Mouse (Mus musculus): ENCODE results near the gene Togaram2.
"Not testable (repeated sequence)": the region's sequence is repeated elsewhere in the genome, so short reads cannot be mapped to it uniquely, and the experiment has no call there.

The Togaram2 gene

DNA sequence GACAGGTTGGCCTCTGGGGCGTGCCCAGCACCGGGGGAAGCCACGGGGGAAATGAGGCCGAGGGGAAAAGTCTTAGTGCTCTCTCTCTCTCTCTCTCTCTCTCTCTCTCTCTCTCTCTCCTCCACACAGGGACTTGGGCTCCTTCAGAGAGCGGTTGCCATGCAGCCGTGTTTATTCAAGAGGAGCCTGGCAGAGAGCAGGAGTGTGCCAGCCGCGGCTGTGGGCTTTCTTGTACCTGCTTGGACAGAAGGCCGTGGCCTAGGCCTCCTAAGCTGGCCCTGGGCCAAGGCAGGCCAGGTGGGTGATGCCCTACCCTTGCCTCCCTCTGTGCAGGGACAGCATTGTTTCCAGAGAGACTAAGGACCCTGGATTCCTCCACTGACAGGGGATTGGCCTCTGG lies at the start of gene Togaram2:
Gene Togaram2 (plus strand): TSS at position 170 of the 400 bp plus-strand sequence.
- no peak for DNase-seq

- DNase-seq: no peak
Measured at GRCm38 (mm10) chr17:71631806-71632205, 41.3 kb upstream of the Togaram2 start.

DNA sequence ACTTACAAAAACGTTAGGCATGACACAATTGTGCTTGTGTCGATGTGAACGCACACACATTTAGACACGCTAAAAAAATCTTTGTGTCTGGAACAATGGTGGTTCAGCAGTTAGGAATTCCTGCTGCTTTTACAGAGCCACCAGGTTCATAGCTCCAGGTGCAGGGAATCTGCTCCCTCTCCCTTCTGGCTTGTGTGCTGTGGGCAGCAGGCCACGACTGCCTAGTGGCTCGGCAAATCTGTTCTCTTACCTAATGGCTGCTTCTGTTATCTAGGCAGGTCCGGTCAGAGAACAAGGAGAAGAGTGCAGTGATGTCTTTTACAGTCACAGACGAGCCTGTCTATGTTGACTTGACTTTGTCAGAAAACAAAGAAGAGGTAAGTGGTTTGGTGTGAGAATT lies 39.7 kb upstream of the Togaram2 start:
- DNase-seq: no peak

GRCm38 (mm10) chr17:71636786-71637185 lies 36.3 kb upstream of the Togaram2 start:
- no peak for DNase-seq

DNA sequence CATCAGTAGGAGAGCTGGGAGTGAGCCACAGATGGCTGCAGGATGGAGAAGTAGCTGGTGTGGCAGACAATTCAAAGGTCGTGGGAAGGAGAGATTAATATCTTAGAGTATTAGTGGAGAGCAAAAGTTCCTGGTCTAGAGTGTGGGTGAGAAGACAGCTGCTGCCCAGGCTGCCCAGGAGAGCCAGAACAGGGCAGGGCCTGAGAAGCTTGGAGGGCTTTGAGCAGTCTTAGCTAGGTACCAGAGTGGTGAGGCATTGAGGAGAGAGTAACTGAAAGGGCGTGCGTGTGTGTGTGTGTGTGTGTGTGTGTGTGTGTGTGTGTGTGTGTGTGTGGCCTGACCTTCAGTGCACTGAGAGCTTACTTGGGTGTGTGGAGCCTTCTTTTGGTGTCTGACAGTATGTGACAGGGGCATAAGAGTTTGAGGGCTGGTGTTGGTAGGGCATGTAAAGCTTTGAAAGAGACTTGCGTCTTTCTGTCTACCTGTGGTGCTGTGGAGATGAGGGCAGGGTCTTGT lies 35.3 kb upstream of the Togaram2 start:
- no peak for DNase-seq

DNA sequence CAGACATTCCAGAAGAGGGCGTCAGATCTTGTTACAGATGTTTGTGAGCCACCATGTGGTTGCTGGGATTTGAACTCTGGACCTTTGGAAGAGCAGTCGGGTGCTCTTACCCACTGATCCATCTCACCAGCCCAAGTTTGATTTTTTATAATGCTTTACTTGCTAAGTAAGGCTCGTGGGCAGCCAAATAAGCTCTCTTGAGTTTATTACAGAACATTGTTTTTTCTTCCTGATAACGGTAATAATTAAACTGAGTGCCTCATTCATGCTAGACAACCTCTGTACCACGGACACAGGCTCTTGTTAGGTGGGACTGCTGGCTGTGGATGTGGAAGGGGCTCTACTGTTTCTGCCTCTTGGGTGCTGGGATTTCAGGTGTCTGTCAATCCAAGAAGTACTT lies 34.0 kb upstream of the Togaram2 start:
- not testable (repeated sequence) for DNase-seq

GRCm38 (mm10) chr17:71640421-71641085 lies 32.5 kb upstream of the Togaram2 start:
- DNase-seq: no peak

DNA sequence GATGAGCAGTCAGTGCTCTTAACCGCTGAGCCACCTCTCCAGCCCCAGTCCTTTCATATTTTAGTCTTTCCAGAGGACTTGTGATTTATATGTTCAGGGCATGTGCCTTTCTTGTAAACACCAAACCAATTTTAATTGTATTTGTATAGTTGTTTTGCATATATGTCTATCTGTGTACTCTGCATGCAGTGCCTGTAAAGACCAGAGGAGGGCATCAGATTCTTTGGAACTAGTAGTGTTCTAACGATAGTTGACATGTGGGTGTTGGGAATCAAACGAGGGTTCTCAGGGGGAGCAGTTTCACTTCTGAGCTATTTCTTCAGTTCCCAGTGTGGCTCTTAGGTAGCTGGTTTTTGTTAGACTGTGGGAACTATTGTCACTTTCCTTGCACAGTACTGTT lies 30.9 kb upstream of the Togaram2 start:
- no peak for DNase-seq

DNA sequence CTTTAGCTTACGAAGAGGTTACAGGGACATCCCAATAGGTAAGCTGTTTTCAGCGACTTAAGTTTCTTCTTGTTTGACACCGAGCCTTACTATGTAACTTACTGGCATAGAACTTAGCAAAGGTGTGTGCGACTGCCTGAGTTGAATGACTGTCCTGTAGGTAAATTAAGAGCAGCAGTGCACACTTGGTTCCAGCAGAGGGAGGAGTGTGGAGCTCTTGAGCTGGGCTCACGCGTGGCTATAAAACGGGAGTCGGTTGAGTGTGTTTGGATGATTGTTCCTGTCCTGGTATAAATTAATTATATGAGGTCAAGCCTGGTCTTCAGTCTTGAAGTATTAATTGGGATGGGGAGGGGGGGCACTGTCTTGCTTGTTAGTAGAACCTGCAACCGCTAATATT lies 23.1 kb upstream of the Togaram2 start:
- no peak for DNase-seq

DNA sequence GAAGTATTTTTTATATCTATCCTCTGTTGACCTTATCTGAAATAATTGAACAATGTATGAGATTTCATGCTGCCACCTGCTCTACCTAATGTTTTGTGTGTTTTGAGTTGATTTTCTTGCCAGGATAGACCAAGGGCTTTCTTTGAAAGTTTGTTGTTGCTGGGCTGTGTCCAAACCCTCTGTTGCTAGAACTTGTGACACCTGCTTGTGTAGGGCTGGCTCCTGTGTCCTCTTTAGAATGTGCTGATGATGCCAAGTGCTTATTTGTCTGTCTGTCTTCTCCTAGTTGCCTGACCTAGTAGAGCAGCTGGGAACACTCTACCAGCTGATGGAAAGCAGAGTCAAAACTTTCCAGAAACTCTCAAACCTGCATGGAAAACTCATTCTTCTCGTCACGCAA lies 20.6 kb upstream of the Togaram2 start:
- no peak for DNase-seq

DNA sequence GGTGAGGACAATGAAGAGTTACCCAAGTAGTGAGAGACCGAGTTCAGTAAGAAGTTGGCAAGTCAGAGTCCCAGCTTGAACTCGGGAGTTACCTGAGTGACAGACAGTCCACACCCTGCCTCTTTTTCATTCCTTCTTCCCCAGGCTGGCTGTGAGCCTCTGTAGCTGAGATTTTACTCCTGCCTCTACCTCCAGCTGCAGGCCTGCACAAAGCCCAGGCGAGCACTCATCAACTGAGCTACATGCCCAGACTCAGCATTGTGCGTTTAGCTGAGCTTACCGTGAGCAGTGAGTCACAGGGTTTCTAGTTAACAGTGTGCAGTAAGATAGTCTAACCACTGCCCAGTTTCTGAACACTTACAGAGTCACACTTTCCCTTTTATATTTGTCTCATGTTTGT lies 20.1 kb upstream of the Togaram2 start:
- DNase-seq: no peak

GRCm38 (mm10) chr17:71657521-71657920 lies 15.5 kb upstream of the Togaram2 start:
- no peak for DNase-seq

DNA sequence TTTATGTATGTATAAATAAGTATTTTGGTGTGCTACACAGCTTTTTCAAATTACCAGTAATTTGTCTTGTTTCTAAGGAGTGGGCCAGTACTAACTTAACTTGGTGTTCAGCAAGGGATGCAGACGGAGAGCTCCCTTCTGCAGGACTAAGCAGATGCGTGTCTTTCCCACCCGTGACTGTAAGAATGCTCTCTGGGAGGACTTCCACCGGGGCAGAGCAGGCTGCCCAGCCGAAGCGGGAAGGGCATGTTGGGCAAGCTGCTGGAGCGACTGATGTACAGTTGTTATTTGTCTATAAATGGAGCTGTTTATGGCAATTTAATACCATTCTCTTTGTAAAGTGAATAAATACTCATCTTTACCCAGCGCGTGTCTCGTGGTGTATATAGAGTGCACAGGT lies 14.4 kb upstream of the Togaram2 start:
- DNase-seq: no peak

DNA sequence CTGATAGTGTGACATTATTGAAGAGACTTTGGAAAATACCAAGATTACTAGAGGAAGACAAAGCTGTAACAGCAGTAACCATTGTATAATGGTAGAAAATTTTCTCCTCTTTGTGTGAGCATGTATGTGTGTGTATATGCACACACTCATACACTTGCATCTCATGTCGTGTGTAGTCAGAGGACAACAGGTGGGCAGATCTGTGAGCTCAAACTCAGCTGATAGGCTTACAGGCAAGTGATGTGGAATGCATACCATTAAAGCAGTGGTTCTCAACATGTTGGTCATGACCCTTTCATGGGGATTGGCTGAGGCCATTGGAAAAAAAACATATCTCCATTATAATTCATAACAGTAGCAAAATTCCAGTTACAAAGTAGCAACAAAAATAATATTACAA lies 12.7 kb upstream of the Togaram2 start:
- no peak for DNase-seq

DNA sequence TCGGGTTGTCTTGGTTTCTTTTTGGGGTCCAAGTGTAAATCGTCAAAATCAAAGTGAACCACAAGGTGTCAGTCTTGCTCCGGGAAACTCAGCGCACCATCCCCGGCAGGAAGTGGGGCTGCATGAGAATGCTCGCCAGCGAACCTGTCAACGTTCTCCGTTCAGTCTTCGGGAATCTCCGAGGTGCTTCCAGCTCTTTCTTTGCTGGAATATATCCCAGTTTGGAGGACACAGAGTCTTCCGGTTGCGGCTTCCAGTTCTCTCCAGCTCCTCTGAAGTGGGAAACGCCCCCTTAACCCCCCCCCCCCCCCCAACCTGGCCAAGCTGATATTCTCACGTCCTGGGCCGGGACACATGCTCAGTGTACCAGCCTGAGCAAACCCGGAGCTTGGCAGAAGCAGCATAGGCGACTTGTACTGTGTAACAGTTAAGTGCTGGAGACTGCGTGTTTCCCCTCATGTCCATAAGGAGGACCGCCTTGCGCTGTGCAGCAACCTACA lies 10.3 kb upstream of the Togaram2 start:
- peak in 1 of 2 experiments; percentile 56 for DNase-seq

GRCm38 (mm10) chr17:71663491-71663890 lies 9.6 kb upstream of the Togaram2 start:
- DNase-seq: no peak

DNA sequence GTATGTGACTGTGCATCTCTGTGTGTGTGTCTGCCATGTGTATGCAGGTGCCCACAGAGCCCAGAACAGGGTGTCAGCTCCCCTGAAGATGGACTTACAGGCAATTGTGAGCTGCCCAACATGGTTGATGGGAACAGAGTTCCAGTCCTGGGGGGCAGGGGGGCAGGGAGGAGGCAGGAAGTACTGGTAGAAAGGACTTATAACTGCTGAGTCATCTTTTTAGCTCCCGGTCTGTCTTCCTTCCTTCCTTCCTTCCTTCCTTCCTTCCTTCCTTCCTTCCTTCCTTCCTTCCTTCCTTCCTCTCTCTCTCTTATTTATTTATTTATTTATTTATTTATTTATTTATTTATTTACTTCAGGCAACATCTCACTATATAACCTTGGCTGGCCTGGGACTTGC lies 8.9 kb upstream of the Togaram2 start:
- DNase-seq: no peak

- no peak for DNase-seq
Measured at GRCm38 (mm10) chr17:71665201-71665600, 7.9 kb upstream of the Togaram2 start.

DNA sequence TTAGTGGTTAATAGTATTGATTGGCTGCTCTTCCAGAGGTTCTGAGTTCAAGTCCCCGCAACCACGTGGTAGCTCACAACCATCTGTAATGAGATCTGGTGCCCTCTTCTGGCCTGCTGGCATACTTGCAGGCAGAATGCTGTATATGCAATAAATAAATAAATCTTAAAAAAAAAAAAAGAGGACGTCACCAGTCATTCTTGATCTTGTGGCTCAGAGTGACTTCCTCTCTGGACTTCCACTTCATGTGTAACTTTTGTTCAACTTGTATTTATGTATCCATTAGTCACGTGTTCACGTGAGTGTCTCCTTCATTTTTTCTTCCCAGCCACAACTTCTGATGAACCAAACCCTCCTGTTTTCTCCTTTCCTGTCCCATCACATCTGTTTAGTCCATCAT lies 3.5 kb upstream of the Togaram2 start:
- no peak for DNase-seq

DNA sequence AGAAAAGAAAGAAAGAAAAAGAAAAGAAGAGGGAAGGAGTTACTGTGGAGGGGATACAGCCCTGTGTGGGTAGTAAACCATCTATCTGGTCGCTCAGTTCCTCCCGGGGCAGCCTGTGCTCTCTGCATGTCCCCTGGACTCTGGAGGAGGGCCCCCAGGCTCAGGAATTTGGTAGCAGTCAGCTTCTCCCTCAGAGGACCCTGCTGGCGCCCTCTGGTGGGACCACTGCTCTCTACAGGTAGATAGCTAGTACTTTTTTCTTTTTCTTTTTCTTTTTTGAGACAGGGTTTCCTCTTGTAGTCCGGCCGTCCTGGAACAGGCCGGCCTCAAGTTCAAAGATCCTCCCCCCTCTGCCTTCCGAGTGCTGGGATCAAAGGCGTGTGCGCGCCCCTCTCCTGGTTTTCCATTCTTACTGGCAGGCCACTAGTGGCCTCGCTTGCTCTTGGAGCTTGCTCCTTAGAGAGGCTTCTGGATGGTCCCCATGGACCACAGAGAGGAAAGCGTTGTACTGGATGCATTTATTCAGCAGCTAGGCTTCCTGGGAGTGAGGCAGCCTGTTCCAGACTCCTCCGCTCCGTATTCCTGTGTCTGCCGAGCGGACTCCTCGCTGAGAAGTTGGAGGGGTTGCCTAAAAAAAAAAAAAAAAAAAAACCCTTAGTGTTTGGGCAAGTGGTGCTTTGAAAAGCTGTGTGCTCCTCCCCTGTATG lies 1.1 kb upstream of the Togaram2 start:
- peak in 1 of 2 experiments; percentile 51 for DNase-seq

DNA sequence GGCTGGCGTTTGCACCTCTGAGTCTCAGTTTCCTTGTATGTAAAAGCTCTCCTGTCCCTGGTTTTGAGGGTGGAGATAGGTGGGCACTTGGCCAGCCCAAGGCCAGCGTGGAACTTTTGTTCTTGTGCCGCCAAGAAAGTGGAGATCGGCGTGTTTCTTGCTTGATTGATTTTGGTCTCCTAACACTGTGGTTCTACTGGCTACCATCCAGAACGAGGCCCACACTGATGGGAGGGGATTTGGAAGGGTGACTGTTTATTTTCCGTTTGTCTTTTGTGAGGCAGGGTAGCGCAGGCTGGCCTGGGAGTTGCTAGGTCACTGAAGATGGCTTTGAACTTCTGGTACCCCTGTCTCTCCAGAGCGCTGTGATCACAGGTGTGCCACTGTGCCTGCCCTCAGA lies 875 bp downstream of the Togaram2 start:
- DNase-seq: no peak

- no peak for DNase-seq
Measured at GRCm38 (mm10) chr17:71674886-71675285, 1.8 kb downstream of the Togaram2 start.

GRCm38 (mm10) chr17:71681666-71682065 lies 8.6 kb downstream of the Togaram2 start:
- no peak for DNase-seq

GRCm38 (mm10) chr17:71682379-71682778 lies 9.3 kb downstream of the Togaram2 start:
- no peak for DNase-seq

Data from spleen, adult 18-20 months (tissue).